Mouse (Mus musculus) heart, embryonic 16.5 days (tissue): ENCODE measurements around the gene Ppp2r5c. TPM values are rescaled to one million over a fixed set of nuclear protein-coding genes. Genes with fewer than 3 reads are reported as not detected.

Source experiments
- ATAC-seq: fragments of 200-750 bp; cut with Nextera tagmentation; replicated peaks from 2 replicates; pipeline ENCODE4 v1.8.0; 2017; ENCODE audit warnings: moderate number of reproducible peaks; ENCODE audit not compliant: insufficient read depth, low FRiP score; ENCODE audit errors: extremely low read depth
- H3K27ac ChIP-seq: fragments of 300-500 bp; sonication (generic); 2 replicates; pipeline ENCODE4 v1.5.1; 2014; ENCODE audit warnings: mild to moderate bottlenecking, low read length, control low read depth, moderate library complexity
- H3K27me3 ChIP-seq: fragments of 300-500 bp; sonication (generic); 2 replicates; pipeline ENCODE4 v1.6.1; 2014; ENCODE audit warnings: low read length, mixed read lengths; ENCODE audit not compliant: control insufficient read depth, insufficient read depth
- H3K36me3 ChIP-seq: fragments of 300-500 bp; sonication (generic); 2 replicates; pipeline ENCODE4 v1.6.1; 2014; ENCODE audit not compliant: control insufficient read depth, insufficient read depth
- H3K4me1 ChIP-seq: fragments of 300-500 bp; sonication (generic); 2 replicates; pipeline ENCODE4 v1.6.1; 2014; ENCODE audit warnings: low read length, mixed read lengths; ENCODE audit not compliant: control insufficient read depth, insufficient read depth
- H3K4me2 ChIP-seq: fragments of 300-500 bp; sonication (generic); 2 replicates; pipeline ENCODE4 v1.6.1; 2014; ENCODE audit warnings: low read depth, mild to moderate bottlenecking, control low read depth, low read length
- H3K4me3 ChIP-seq: fragments of 300-500 bp; sonication (generic); 2 replicates; pipeline ENCODE4 v1.5.1; 2014; ENCODE audit warnings: mild to moderate bottlenecking, control low read depth, low read length
- H3K9ac ChIP-seq: fragments of 300-500 bp; sonication (generic); 2 replicates; pipeline ENCODE4 v1.6.1; 2014; ENCODE audit warnings: low read length, control low read depth
- H3K9me3 ChIP-seq: fragments of 300-500 bp; sonication (generic); replicated peaks from 2 replicates; pipeline ENCODE4 v1.6.1; 2016; ENCODE audit warnings: low read length; ENCODE audit not compliant: control insufficient read depth
- WGBS: fragments of 180-500 bp; shearing (Covaris S2); extraction: QIAGEN DNeasy Blood & Tissue Kit; methylation state at CpG from one replicate; pipeline ENCODE4 v1.1.7; 2014; 5-methylcytosine and 5-hydroxymethylcytosine counted together
- polyA plus RNA-seq: library from polyadenylated mRNA; unstranded; fragments of >200 nt; fragmentation: Nextera tagmentation; extraction: Ambion mirVana; gene quantifications from 2 replicates; pipeline ENCODE4 v1.2.1, GENCODE M21; 2015

Gene Ppp2r5c
- polyA plus RNA-seq, 1 experiment from 2014 or later: 132 TPM

GRCm38 (mm10) chr12:110436638-110437366 is 10.1 kb upstream of the Ppp2r5c start:
- 49% methylated on average over 9 of the region's 9 CpGs for WGBS
- no peak for ATAC-seq
- H3K27me3 ChIP-seq: no peaks in the 10 kb centered on the region
- H3K27ac ChIP-seq: no peak overlapping the region
- H3K4me2 ChIP-seq: no peak overlapping the region
- H3K36me3 ChIP-seq: no peaks in the 10 kb centered on the region
- H3K9me3 ChIP-seq: peaks cover 6% of the 10 kb centered on the region
- no peak overlapping the region for H3K4me3 ChIP-seq
- H3K4me1 ChIP-seq: no peaks in the 10 kb centered on the region
- no peak overlapping the region for H3K9ac ChIP-seq

GRCm38 (mm10) chr12:110437367-110437703 is 9.6 kb upstream of the Ppp2r5c start:
- no peaks in the 10 kb centered on the region for H3K4me1 ChIP-seq
- H3K36me3 ChIP-seq: no peaks in the 10 kb centered on the region
- no peak for ATAC-seq
- no peak overlapping the region for H3K4me3 ChIP-seq
- H3K27me3 ChIP-seq: no peaks in the 10 kb centered on the region
- H3K27ac ChIP-seq: no peak overlapping the region
- peaks cover 6% of the 10 kb centered on the region for H3K9me3 ChIP-seq
- 67% methylated on average over 7 of the region's 7 CpGs for WGBS
- H3K9ac ChIP-seq: no peak overlapping the region
- no peak overlapping the region for H3K4me2 ChIP-seq

GRCm38 (mm10) chr12:110438367-110438973 is 8.4 kb upstream of the Ppp2r5c start:
- Histone ChIP-seq H3K9ac (no peak overlapping the region), H3K27ac (no peak overlapping the region), H3K4me3 (no peak overlapping the region), H3K4me2 (no peak overlapping the region), H3K9me3 (peaks cover 6% of the 10 kb centered on the region), H3K36me3 (no peaks in the 10 kb centered on the region), H3K27me3 (no peaks in the 10 kb centered on the region; the same call in 1 of the 2 replicates), H3K4me1 (no peaks in the 10 kb centered on the region)
- 44% methylated on average over 5 of the region's 5 CpGs for WGBS
- ATAC-seq: no peak

DNA sequence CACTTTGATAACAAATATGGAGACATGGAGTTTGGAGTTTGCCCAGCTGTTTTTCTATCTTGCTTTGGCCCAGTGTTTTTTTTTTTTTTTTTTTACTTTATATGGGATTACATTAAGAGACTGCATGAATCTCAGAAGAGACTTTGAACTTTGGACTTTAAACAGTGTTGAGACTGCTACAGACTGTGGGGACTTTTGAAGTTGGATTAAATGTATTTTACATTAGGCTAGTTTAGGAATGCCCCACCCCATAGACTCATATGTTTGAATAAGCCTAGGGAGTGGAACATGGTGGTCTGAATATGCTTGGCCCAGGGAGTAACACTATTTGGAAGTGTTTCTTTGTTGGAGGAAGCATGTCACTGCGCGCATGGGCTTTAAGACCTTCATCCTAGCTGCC is 4.7 kb upstream of the Ppp2r5c start:
- H3K9ac ChIP-seq: no peak overlapping the region
- no peak for ATAC-seq
- H3K27me3 ChIP-seq: no peaks in the 10 kb centered on the region; the same call in 1 of the 2 replicates
- no peak overlapping the region for H3K4me3 ChIP-seq
- no peak overlapping the region for H3K27ac ChIP-seq
- H3K4me1 ChIP-seq: peaks cover 4% of the 10 kb centered on the region; the same call in 1 of the 2 replicates
- H3K36me3 ChIP-seq: no peaks in the 10 kb centered on the region
- 83% methylated on average over 2 of the region's 2 CpGs for WGBS
- H3K4me2 ChIP-seq: no peak overlapping the region
- H3K9me3 ChIP-seq: peaks cover 6% of the 10 kb centered on the region

GRCm38 (mm10) chr12:110444530-110444929 is 2.4 kb upstream of the Ppp2r5c start:
- Histone ChIP-seq H3K9ac (no peak overlapping the region), H3K27ac (no peak overlapping the region), H3K4me1 (peaks cover 8% of the 10 kb centered on the region; the same call in 1 of the 2 replicates), H3K36me3 (no peaks in the 10 kb centered on the region), H3K4me3 (no peak overlapping the region), H3K4me2 (no peak overlapping the region), H3K9me3 (peaks cover 6% of the 10 kb centered on the region), H3K27me3 (no peaks in the 10 kb centered on the region; the same call in 1 of the 2 replicates)
- WGBS: 58% methylated on average over 5 of the region's 5 CpGs
- ATAC-seq: no peak

DNA sequence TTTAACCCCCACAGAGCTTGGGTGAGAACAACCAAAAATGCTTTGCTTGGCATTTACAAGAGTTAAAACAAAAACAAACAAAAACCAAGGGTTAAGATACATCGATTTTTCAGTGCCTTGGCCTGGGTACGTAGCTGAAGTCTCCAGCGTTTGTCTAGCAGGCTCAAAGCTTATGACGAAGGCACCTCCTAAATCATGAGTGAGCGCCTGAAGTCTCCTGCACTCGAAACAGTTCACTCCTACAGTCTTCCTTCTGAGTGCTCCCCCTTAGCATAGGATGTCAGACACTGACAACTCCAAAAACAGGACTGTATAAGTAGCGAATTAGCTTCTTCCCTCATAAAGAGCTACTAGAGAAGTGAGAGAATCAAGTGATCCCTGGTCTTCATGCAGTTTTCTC is 1.1 kb upstream of the Ppp2r5c start:
- H3K9ac ChIP-seq: peak overlapping the region; percentile 60
- 39% methylated on average over 7 of the region's 7 CpGs for WGBS
- no peak for ATAC-seq
- H3K27ac ChIP-seq: peak overlapping the region; percentile 96; the same call in 1 of the 2 replicates
- H3K4me1 ChIP-seq: peaks cover 8% of the 10 kb centered on the region; the same call in 1 of the 2 replicates
- no peaks in the 10 kb centered on the region; the same call in 1 of the 2 replicates for H3K27me3 ChIP-seq
- H3K4me3 ChIP-seq: peak overlapping the region; percentile 89
- H3K4me2 ChIP-seq: peak overlapping the region; percentile 81
- peaks cover 1% of the 10 kb centered on the region for H3K9me3 ChIP-seq
- no peaks in the 10 kb centered on the region for H3K36me3 ChIP-seq

DNA sequence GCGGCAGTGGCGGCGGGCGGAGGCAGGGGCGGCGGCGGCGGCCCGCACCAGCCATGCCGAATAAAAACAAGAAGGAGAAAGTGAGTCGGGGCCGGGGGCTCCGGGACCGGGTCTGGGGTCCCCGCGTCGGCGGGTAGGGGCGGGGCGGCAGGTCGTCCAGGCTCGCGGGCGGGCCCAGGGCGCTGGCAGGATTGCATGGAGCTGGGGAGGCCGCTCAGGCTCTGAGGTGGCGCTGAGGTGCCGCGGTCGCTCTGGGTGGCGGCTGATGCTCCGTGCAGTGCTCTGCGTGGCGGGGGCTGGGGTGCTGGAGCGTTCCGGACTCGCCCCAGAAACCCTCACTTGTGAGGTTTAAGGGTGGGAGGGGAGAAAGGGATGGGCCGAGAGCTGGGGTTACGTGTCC is 386 bp downstream of the Ppp2r5c start:
- H3K4me3 ChIP-seq: peak overlapping the region; percentile 89
- H3K9me3 ChIP-seq: no peaks in the 10 kb centered on the region
- peaks cover 8% of the 10 kb centered on the region; the same call in 1 of the 2 replicates for H3K4me1 ChIP-seq
- peak overlapping the region; percentile 80 for H3K4me2 ChIP-seq
- under 1% methylated on average over 28 of the region's 39 CpGs for WGBS
- H3K36me3 ChIP-seq: no peaks in the 10 kb centered on the region
- H3K27ac ChIP-seq: peak overlapping the region; percentile 80
- H3K27me3 ChIP-seq: no peaks in the 10 kb centered on the region; the same call in 1 of the 2 replicates
- peak overlapping the region; percentile 95 for H3K9ac ChIP-seq
- peak; percentile 56 for ATAC-seq

DNA sequence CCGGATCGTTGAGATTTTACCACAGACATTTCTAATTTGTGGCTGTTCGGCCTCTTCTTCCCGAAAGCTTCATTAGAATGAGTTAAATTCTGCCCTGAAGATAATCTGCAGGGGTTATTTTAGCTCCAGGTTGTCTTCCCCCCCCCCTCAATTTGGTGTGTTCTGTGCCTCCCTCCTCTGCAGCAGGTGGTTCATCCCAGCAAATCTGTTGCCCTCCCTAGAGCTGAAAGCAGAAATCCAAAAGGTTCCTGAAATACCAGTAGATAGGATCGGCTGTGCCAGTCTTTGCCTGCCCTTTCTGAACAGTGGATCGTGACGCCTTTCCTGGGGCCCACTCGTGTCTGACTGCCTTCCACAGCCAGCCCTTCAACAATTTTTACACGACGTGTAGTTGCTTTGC is 1.8 kb downstream of the Ppp2r5c start:
- 86% methylated on average over 10 of the region's 10 CpGs for whole genome bisulfite sequencing
- no peaks in the 10 kb centered on the region for H3K27me3 ChIP-seq
- no peak overlapping the region for H3K9ac ChIP-seq

GRCm38 (mm10) chr12:110454223-110454622 is 7.3 kb downstream of the Ppp2r5c start:
- Histone ChIP-seq H3K4me2 (no peak overlapping the region), H3K36me3 (no peaks in the 10 kb centered on the region), H3K4me1 (peaks cover 9% of the 10 kb centered on the region), H3K9me3 (no peaks in the 10 kb centered on the region), H3K27me3 (no peaks in the 10 kb centered on the region), H3K9ac (no peak overlapping the region), H3K4me3 (no peak overlapping the region), H3K27ac (no peak overlapping the region)
- peak; percentile 71 for ATAC-seq
- 4% methylated on average over 5 of the region's 5 CpGs for WGBS

More for the DNA sequence above, 1.8 kb downstream of the Ppp2r5c start:
- Histone ChIP-seq H3K36me3 (no peaks in the 10 kb centered on the region), H3K4me3 (no peak overlapping the region), H3K9me3 (no peaks in the 10 kb centered on the region), H3K4me2 (no peak overlapping the region), H3K4me1 (peaks cover 8% of the 10 kb centered on the region; the same call in 1 of the 2 replicates), H3K27ac (no peak overlapping the region)
- no peak for ATAC-seq
